Mouse (Mus musculus) left cerebral cortex, adult 2 months (tissue): ENCODE measurements around the gene Fam193b. TPM values are rescaled to one million over a fixed set of nuclear protein-coding genes. Genes with fewer than 3 reads are reported as not detected.
A peak's percentile ranks its signal among the peaks of the same experiment; 100 is the strongest.
"Not testable (repeated sequence)": the region's sequence is repeated elsewhere in the genome, so short reads cannot be mapped to it uniquely, and the experiment has no call there.

Source experiments
- DNase-seq, 2 experiments: peaks; one replicate each; pipeline ENCODE4 v3.0.0; 2021 to 2022; ENCODE audit warnings: low spot score in 2 of 2, mixed read lengths in 1 of 2; ENCODE audit errors: extremely low spot score in 1 of 2
- H3K27ac ChIP-seq: fragments of 200-600 bp; 2 replicates; pipeline ENCODE4 v1.8.1; 2022
- H3K4me3 ChIP-seq: fragments of 200-600 bp; 2 replicates; pipeline ENCODE4 v1.8.1; 2022
- CTCF ChIP-seq: fragments of 200-600 bp; IDR thresholded peaks from 2 replicates; pipeline ENCODE4 v1.8.1; 2022; ENCODE audit warnings: antibody characterized with exemption, mild to moderate bottlenecking, moderate library complexity
- intact Hi-C: fragments of 180-260 bp; cut with DNase I; formaldehyde crosslinking; loops from one replicate; pipeline ENCODE4 v1.15.1; 2025
- total RNA-seq, 2 experiments: library from RNA; stranded (reverse); gene quantifications; 2 replicates each; pipeline ENCODE4 v1.2.3; 2021

Gene Fam193b
- total RNA-seq, 2 experiments from 2014 or later = 90.5 to 98.1 TPM

GRCm38 (mm10) chr13:55570286-55570973, 490 bp downstream of the Fam193b start:
- DNase-seq = peak in 1 of 2 experiments; percentile 37
- TF ChIP-seq CTCF = no peak
- intact Hi-C loops = loop anchor here (2.0 kb wide), 1 partner anchor 22 kb away; no protein-coding TSS in a partner anchor
- Histone ChIP-seq H3K27ac (peak overlapping the region; percentile 76), H3K4me3 (peak overlapping the region; percentile 92)

GRCm38 (mm10) chr13:55569726-55570285, 1.1 kb downstream of the Fam193b start:
- peak; percentile 25 to 26 for DNase-seq
- H3K4me3 ChIP-seq = peak overlapping the region; percentile 92
- no peak overlapping the region; the same call in 1 of the 2 replicates for H3K27ac ChIP-seq
- no peak for TF ChIP-seq CTCF
- intact Hi-C loops = loop anchor here (2.0 kb wide), 1 partner anchor 23 kb away; no protein-coding TSS in a partner anchor

DNA sequence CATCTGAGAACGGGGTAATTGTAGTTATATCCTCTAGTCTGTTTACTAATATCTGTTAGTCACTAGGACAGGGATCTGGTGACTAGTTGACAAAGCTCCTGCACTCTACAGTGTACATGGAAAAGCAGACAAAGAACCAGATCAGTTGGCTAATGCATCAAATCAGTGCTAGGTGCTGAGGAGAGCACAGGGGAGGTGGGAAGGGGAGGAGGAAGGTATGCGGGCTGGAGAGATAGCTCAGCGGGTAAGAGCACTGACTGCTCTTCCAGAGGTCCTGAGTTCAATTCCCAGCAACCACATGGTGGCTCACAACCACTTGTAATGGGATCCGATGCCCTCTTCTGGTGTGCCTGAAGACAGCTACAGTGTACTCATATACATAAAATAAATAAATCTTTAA, 2.4 kb downstream of the Fam193b start:
- H3K27ac ChIP-seq, intact Hi-C loops, DNase-seq, H3K4me3 ChIP-seq: not testable (repeated sequence)

DNA sequence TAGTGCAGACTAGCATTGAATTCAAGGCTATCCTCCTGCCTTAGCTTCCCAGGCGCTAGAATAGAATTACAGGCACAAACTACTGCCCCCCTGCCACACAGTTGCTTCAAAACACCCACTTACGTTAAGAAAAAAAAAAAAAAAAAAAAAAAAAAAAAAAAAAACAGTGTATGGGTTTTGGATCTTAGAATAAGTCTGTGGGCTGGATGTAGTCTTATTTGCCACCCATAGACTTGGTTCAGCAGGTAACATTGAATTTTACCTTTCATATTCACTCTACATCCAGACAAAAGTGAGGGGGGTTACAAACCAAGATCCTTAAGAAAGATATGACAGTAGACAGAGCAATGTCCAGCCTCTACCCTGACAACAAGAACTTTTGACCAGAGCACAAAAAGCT, 3.0 kb downstream of the Fam193b start:
- TF ChIP-seq CTCF = no peak
- no peak overlapping the region for H3K27ac ChIP-seq
- DNase-seq = no peak
- intact Hi-C loops = no loop called here
- no peak overlapping the region for H3K4me3 ChIP-seq

GRCm38 (mm10) chr13:55567001-55567400, 3.9 kb downstream of the Fam193b start:
- DNase-seq = no peak
- intact Hi-C loops = no loop called here
- H3K27ac ChIP-seq = no peak overlapping the region
- TF ChIP-seq CTCF = no peak
- no peak overlapping the region for H3K4me3 ChIP-seq

- no peak for TF ChIP-seq CTCF
- no peak overlapping the region for H3K4me3 ChIP-seq
- intact Hi-C loops = no loop called here
- DNase-seq = no peak
- H3K27ac ChIP-seq = no peak overlapping the region
Measured at GRCm38 (mm10) chr13:55563266-55563879, 7.5 kb downstream of the Fam193b start.

- Histone ChIP-seq H3K27ac (no peak overlapping the region), H3K4me3 (no peak overlapping the region)
- TF ChIP-seq CTCF = no peak
- intact Hi-C loops = no loop called here
- no peak for DNase-seq
Measured at GRCm38 (mm10) chr13:55557499-55557898, 13.4 kb downstream of the Fam193b start.

DNA sequence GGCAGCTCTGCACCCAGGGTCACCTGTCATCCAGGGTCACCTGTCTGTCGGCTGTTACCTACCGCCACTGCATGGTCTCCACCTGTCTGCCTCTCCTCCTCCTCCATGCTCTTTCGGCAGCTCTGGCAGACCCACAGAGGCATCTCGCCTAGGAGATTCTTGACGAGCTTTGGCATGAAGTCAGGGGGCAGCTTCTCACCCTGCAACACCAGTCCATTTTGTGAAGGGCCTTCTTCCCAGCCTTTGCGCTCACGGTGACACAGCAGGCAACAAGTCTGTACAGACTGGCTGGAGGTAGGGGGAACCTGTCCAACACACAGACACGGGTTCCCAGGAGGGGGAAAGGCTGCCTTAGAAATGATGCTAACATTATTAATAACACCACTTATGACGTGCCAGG, 15.0 kb downstream of the Fam193b start:
- H3K27ac ChIP-seq = no peak overlapping the region
- TF ChIP-seq CTCF = no peak
- intact Hi-C loops = no loop called here
- no peak for DNase-seq
- no peak overlapping the region for H3K4me3 ChIP-seq

DNA sequence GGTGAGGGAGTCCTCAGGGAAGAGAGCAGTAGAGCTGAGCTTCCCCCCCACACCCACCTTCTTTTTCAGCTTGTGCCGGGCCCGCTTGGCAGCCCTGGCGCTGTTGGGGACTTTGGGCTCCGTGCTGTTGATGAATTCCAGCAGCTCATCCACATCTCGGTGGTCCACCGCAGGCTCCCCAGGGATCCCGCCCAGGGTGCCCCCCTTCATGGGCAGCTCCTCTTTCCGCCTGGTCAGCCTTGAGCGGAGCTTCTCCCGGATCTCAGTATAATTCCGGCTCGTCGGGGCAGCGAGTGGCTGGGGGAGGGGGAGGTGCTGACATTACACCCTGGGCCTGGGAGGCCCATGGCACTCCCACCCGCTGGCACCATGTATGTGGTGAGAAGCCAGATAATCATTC, 21.9 kb downstream of the Fam193b start:
- no peak for TF ChIP-seq CTCF
- intact Hi-C loops = no loop called here

DNA sequence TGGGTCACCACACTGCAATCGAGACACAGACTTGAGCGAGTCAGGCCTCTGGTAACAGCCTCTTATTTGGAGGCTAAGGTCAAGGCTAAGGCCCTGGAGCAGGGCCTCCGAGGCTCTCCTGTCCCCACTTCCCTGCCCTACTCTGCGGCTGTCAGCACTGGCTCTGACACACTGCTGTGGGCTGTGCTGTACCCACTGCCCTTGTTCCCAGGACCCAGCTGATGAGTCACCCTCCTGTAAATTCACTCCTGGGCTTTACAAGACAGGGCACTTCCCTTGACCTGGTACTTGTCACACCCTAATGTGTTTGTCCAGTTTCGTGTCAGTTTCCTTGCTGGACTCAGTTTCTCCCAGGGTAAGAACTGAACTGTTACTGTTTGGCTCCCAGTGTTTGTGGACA, 22.5 kb downstream of the Fam193b start:
- no peak overlapping the region for H3K4me3 ChIP-seq
- intact Hi-C loops = no loop called here
- no peak for DNase-seq
- no peak for TF ChIP-seq CTCF
- no peak overlapping the region for H3K27ac ChIP-seq

More for the DNA sequence above, 21.9 kb downstream of the Fam193b start:
- H3K27ac ChIP-seq = no peak overlapping the region
- no peak for DNase-seq
- H3K4me3 ChIP-seq = no peak overlapping the region

DNA sequence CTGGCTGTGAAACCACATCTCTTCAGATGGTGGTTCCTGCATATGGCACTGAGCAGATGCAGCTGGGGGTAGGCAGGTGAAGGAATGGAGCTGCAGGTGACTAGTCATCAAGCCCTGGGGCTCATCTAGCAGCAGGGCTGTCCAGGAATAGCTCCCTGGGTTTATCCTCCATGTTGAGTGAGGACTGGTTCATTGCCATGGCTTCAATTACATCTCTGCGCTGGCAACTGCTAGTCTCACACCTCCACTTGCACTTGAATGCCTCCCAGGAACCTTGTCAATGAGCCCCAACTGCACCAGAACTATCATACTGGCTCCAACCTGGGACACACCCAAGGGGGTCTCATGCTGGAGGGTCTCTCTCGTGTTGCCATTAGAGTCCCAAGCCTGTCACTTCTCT, 23.0 kb downstream of the Fam193b start:
- DNase-seq = no peak
- intact Hi-C loops = no loop called here
- no peak for TF ChIP-seq CTCF
- no peak overlapping the region for H3K4me3 ChIP-seq
- no peak overlapping the region for H3K27ac ChIP-seq

DNA sequence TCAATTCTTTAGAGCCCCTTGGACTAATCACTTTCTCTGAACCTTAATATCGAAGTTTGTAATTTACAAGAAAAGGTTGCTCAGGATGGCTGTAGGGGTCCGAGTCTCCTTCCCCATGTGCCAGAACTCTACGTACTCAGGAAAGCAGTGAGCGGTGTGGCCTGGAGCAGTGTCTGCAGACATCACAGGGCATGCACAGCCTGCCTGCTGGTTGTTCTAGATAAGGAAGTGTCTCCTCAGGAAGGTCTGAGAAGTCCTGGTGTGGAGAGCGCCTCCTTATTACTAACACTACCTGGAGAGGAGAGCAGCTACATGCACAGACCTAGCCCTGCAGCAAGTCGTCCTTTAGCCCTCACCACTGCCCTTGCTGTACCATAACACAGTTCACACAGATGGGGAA, 26.1 kb downstream of the Fam193b start:
- H3K27ac ChIP-seq = no peak overlapping the region
- TF ChIP-seq CTCF = no peak
- DNase-seq = no peak
- intact Hi-C loops = no loop called here
- H3K4me3 ChIP-seq = no peak overlapping the region
